Mouse (Mus musculus) erythroblast, embryonic 14.5 days (primary cell): Measurements from ENCODE around the gene Jhy. TPM values are rescaled to one million over a fixed set of nuclear protein-coding genes. Genes with fewer than 3 reads are reported as not detected.

ENCODE experiments used
- H3K27me3 ChIP-seq: 2 replicates; pipeline ENCODE4 v1.6.1; 2012; ENCODE audit warnings: inconsistent platforms; ENCODE audit not compliant: control insufficient read depth
- H3K36me3 ChIP-seq: 2 replicates; pipeline ENCODE4 v1.6.1; 2012; ENCODE audit warnings: mild to moderate bottlenecking, inconsistent platforms; ENCODE audit not compliant: control insufficient read depth
- H3K4me1 ChIP-seq: 2 replicates; pipeline ENCODE4 v1.6.1; 2012; ENCODE audit warnings: inconsistent platforms; ENCODE audit not compliant: control insufficient read depth
- H3K4me3 ChIP-seq: replicated peaks from 2 replicates; pipeline ENCODE3; 2012; ENCODE audit warnings: moderate library complexity, mild to moderate bottlenecking, inconsistent platforms
- H3K9me3 ChIP-seq: 2 replicates; pipeline ENCODE4 v1.6.1; 2012; ENCODE audit warnings: low read length, inconsistent platforms, mixed read lengths; ENCODE audit not compliant: control insufficient read depth
- GATA1 ChIP-seq: IDR thresholded peaks from 2 replicates; pipeline ENCODE4 v1.6.1; 2012; ENCODE audit warnings: low read length, inconsistent platforms, mixed read lengths
- TAL1 ChIP-seq: IDR thresholded peaks from 3 replicates; pipeline ENCODE4 v1.6.1; 2012; ENCODE audit warnings: low read length, inconsistent platforms, mixed read lengths
- polyA plus RNA-seq: library from polyadenylated mRNA; stranded (reverse); fragments of >175 nt; gene quantifications from 2 replicates; pipeline ENCODE4 v1.2.3, GENCODE M21; 2012

Gene Jhy
- polyA plus RNA-seq, 1 experiment = 0.02 TPM

GRCm38 (mm10) chr9:40878998-40879397, 84.9 kb downstream of the Jhy start:
- Histone ChIP-seq H3K27me3 (peaks cover 71% of the 10 kb centered on the region), H3K4me1 (no peaks in the 10 kb centered on the region), H3K9me3 (no peaks in the 10 kb centered on the region), H3K4me3 (no peak overlapping the region), H3K36me3 (no peaks in the 10 kb centered on the region)
- TF ChIP-seq TAL1 (no peak), GATA1 (no peak)

- Histone ChIP-seq H3K4me1 (no peaks in the 10 kb centered on the region), H3K36me3 (no peaks in the 10 kb centered on the region), H3K4me3 (no peak overlapping the region), H3K9me3 (no peaks in the 10 kb centered on the region), H3K27me3 (peaks cover 77% of the 10 kb centered on the region)
- no peak for TF ChIP-seq GATA1
- no peak for TF ChIP-seq TAL1
Observed at GRCm38 (mm10) chr9:40878291-40878945, 85.5 kb downstream of the Jhy start.

GRCm38 (mm10) chr9:40877881-40878235, 86.1 kb downstream of the Jhy start:
- Histone ChIP-seq H3K4me1 (no peaks in the 10 kb centered on the region), H3K9me3 (no peaks in the 10 kb centered on the region), H3K27me3 (peaks cover 83% of the 10 kb centered on the region), H3K36me3 (no peaks in the 10 kb centered on the region), H3K4me3 (no peak overlapping the region)
- TF ChIP-seq TAL1 = no peak
- no peak for TF ChIP-seq GATA1

DNA sequence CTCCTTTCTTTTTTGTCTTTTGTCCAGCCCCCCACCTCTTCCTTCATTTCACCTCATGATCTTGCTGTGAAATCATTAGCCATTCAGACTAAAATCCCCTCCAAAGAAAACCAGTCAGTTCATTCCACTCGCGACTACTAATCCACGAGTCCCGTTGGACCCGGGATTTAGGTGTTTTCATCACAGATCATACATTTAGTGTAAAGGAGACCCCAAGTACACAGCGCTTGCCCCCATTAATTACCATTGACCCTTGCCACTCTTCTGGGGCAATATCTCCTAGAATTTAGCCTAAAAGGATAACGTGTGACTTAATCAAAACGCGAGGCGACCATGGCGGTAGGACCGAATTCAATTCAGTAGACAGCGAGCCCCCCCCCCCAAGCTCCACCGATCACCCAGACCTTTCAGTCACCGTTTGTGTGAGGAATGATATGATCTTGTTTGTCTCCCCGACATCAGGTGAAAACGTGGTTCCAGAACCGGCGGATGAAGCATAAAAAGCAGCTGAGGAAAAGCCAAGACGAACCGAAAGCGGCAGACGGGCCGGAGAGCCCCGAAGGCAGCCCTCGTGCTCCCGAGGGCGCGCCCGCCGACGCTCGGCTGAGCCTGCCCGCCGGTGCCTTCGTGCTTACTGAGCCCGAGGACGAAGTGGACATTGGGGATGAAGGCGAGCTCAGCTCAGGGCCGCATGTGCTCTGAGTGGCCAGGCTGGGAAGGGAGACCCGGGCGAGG, 86.6 kb downstream of the Jhy start:
- no peaks in the 10 kb centered on the region for H3K36me3 ChIP-seq
- H3K4me1 ChIP-seq = no peaks in the 10 kb centered on the region
- peaks cover 88% of the 10 kb centered on the region for H3K27me3 ChIP-seq
- H3K4me3 ChIP-seq = no peak overlapping the region
- TF ChIP-seq TAL1 (no peak), GATA1 (no peak)
- no peaks in the 10 kb centered on the region for H3K9me3 ChIP-seq

DNA sequence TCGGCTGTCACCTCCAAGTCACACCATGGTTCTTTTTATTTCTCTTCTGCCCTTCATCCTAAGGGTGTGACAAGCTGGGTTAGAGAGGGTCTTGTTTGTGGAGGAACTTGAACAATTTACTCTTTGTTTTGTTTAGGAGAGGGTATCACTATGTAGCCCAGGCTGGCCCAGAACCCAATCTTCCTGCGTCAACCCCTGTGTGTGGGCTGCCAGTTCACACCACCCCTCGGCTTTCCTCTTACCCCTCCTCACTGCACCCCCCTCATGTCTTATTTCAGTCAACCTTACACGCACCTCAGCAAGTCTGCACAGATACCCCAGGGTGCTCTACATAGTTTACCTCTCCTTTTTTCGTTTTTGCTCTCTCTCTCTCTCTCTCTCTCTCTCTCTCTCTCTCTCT, 87.2 kb downstream of the Jhy start:
- TF ChIP-seq TAL1 = no peak
- TF ChIP-seq GATA1 = no peak
- peaks cover 94% of the 10 kb centered on the region for H3K27me3 ChIP-seq
- H3K36me3 ChIP-seq = no peaks in the 10 kb centered on the region
- no peaks in the 10 kb centered on the region for H3K4me1 ChIP-seq
- H3K9me3 ChIP-seq = no peaks in the 10 kb centered on the region
- H3K4me3 ChIP-seq = no peak overlapping the region

GRCm38 (mm10) chr9:40876164-40876563, 87.8 kb downstream of the Jhy start:
- H3K27me3 ChIP-seq = peaks cover 97% of the 10 kb centered on the region
- no peaks in the 10 kb centered on the region for H3K4me1 ChIP-seq
- no peak overlapping the region for H3K4me3 ChIP-seq
- no peaks in the 10 kb centered on the region for H3K36me3 ChIP-seq
- H3K9me3 ChIP-seq = no peaks in the 10 kb centered on the region
- TF ChIP-seq TAL1 (no peak), GATA1 (no peak)

DNA sequence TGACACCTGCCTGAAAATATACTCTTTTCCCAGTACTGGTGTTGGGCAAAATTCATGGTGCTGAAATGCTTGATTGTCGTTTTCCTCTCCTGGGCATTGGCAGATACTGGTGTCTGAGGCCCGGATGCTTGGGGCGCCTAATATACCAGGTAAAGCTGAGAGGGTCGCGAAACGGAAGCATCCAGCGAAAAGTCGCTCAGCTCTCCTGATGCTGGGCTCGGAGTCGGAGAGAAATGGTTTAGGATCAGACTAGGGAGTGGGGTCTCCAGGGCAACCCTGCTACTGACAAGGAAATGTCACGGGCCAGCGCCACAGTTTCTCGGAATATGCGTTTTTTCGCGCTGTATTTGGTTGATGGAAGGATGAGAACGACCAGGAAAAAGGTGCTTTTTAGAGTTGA, 88.5 kb downstream of the Jhy start:
- Histone ChIP-seq H3K27me3 (peaks cover 97% of the 10 kb centered on the region), H3K36me3 (no peaks in the 10 kb centered on the region), H3K9me3 (no peaks in the 10 kb centered on the region), H3K4me1 (no peaks in the 10 kb centered on the region), H3K4me3 (no peak overlapping the region)
- TF ChIP-seq TAL1 = no peak
- no peak for TF ChIP-seq GATA1

DNA sequence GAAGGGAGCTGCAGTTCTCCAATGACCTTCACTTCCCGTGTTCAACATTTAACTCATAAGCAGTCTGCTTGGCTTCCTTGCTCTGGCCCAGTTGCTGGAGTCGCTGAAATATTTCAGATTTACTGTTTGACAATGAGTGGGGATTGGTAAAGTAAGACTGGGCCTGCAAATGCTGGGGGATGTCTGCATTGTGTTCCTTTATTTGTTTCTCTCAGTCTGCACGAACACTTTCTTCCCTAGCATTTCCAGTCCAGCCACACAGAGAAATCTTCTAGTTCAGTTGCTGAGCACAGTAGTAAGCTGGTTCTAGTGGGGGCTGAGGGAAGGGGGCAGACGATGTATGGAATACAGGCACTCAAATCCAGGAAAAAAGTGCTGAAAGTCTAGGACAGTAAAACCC, 89.0 kb downstream of the Jhy start:
- no peaks in the 10 kb centered on the region for H3K36me3 ChIP-seq
- H3K27me3 ChIP-seq = peaks cover 98% of the 10 kb centered on the region
- H3K4me1 ChIP-seq = no peaks in the 10 kb centered on the region
- TF ChIP-seq TAL1 = no peak
- TF ChIP-seq GATA1 = no peak
- H3K4me3 ChIP-seq = no peak overlapping the region
- no peaks in the 10 kb centered on the region for H3K9me3 ChIP-seq

DNA sequence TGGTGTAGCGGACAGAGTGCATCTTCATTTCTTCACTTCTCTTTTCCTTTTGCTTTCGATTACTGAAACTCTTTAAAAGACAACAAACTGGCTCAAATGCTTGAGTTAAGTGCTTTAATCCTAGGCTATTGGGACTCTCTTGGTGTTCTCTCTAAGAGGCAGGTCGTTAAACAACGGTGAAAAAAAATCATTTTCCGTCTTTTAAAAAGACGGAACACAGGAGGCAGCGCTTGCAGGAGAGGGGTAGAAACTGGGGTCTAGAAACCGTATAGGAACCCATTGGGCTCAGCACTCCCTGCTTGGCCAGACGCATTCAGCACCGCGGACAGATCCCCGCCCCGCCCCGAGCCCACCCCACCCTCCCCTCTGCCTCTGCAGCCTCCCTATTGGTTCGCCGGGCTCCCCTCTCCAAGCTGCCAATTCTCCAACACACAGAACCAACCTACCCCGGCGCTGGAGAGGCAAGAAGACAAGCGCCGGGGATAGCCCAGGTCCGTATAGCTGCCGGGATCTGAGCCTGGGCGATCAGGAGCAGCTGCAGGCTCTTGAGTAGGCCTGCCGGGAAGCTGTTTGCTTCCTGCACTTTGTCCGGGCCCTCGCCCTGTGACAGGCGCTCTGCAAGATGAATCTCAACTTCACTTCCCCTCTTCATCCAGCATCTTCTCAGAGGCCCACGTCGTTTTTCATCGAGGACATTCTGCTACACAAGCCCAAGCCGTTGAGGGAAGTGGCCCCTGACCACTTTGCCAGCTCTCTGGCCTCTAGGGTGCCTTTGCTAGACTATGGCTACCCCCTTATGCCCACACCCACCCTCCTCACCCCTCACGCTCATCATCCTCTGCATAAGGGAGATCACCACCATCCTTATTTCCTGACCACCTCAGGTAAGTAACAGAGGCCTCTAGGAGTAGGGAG, 90.1 kb downstream of the Jhy start, which contains the start of gene Bsx:
Gene Bsx, plus strand, starts transcription at position 572 of the 915 bp plus-strand sequence.
- H3K27me3 ChIP-seq = peaks cover 94% of the 10 kb centered on the region
- H3K4me1 ChIP-seq = no peaks in the 10 kb centered on the region
- no peaks in the 10 kb centered on the region for H3K36me3 ChIP-seq
- no peak within 1 kb of the TSS for H3K4me3 ChIP-seq
- H3K9me3 ChIP-seq = no peaks in the 10 kb centered on the region
- no peak for TF ChIP-seq GATA1
- TF ChIP-seq TAL1 = no peak
